Mouse (Mus musculus): Measurements from ENCODE around the gene Srsf5.

DNA sequence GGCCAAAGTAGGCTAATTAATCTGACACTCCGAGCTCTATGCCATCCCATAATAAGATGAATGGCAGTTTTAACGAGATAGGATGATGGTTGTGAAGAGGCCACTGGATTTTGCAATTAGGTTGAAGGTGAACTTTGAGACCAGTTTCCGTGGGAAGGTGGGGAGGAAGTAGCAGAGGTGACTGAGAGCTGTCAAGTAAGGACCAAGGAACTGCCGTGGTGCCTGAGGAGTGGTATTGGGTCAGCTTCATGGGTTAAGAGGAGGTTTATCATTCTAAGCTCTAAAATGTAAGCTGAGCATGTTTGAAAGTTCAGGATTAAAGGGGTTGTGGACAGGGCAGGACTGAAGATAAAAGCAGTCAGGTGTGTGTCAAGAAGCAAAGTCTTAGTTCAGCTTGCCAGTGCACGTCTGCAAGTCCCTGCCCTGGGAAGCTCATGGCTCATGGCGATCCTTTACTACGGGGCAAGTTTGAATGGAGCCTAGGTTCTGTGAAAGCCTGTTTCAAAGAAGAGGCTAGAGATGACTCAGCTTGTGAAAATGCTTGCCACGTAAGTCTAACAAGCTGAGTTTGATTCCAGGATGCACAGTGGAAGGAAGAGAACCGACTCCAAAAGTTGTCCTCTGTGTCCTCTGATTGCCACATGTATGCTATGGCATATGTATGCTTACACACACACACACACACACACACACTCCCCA, 7.8 kb upstream of the Srsf5 start:
- no peak for TF ChIP-seq CTCF (IDR thresholded peaks at IDR 0.05; ENCODE audit: borderline replicate concordance, control insufficient read depth, extremely low read depth, insufficient read depth, low read length, poor library complexity)
- no peak for TF ChIP-seq POLR2A (IDR thresholded peaks at IDR 0.05; ENCODE audit: control insufficient read depth, extremely low read depth, insufficient read depth, low read length, poor library complexity)

Measured in thymus, adult 2 months (tissue).